Mouse (Mus musculus): ENCODE measurements at regions not wholly inside any gene's neighbourhood (a gene's known extent, or its start where the extent isn't known, plus 50 kb on each side); places are given as distances from the start of the nearest gene placed in this dataset.

GRCm38 (mm10) chr9:51379589-51379988, 50.9 kb upstream of the 1810046K07Rik start:
- TF ChIP-seq POLR2A (IDR thresholded peaks at IDR 0.05; ENCODE audit: control insufficient read depth, low read depth, low read length) (no peak), CTCF (IDR thresholded peaks at IDR 0.05; ENCODE audit: control insufficient read depth, insufficient read depth, insufficient replicate concordance, low read depth, low read length) (no peak)

Data from testis, adult 2 months (tissue).